Mouse (Mus musculus) T-helper 2 cell (primary cell): ENCODE measurements around the gene Drc1.

Source experiments
- in situ Hi-C: fragments of 300-600 bp; cut with MboI, MseI; formaldehyde crosslinking; loops from one replicate; pipeline ENCODE4 v1.15.1; 2025; ENCODE audit warnings: high pct_unique_total_duplicates

The Drc1 gene

GRCm38 (mm10) chr5:30406876-30407275 lies 125.7 kb downstream of the Drc1 start:
- in situ Hi-C loops = no loop called here

- in situ Hi-C loops = no loop called here
Measured at GRCm38 (mm10) chr5:30411524-30411923, 130.3 kb downstream of the Drc1 start.

GRCm38 (mm10) chr5:30415381-30415780 lies 134.2 kb downstream of the Drc1 start:
- in situ Hi-C loops = no loop called here

GRCm38 (mm10) chr5:30415876-30416275 lies 134.7 kb downstream of the Drc1 start:
- in situ Hi-C loops = no loop called here
